Mouse (Mus musculus): ENCODE data around the gene Rusc2. TPM values are rescaled to one million over a fixed set of nuclear protein-coding genes. Genes with fewer than 3 reads are reported as not detected.

Rusc2 gene
- polyA plus RNA-seq, 1 experiment, result 0.03 TPM

DNA sequence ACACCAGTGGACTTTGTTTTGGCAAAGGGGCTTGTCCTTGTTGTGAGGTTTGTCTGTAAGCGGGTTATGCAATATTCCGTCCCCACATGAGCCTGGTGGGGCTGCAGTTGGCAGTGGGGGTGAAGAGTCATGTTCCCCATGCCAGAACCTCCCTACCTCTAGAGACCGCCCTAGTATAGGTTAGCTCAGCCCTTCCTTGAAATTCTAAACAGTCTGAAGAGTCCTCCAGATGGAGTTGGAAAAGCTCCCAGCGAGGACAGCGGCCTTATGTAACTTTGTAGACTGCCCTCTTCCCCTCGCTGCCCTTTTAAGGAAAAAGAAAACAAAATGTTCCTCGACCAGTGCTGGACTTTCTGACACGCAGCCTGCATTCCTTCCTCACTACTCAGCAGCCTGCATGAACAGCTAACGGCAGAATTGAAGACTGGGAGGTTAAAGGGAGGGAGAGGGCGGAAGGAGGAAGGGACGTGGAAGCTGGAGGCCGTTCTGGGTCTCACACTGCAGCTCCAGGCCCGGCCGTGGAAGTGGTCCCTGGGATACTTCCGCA is 12.6 kb downstream of the Rusc2 start:
- H3K4me1 ChIP-seq (ENCODE audit: control insufficient read depth), result no peaks in the 10 kb centered on the region
- H3K27me3 ChIP-seq (ENCODE audit: control insufficient read depth), result no peaks in the 10 kb centered on the region
- no peaks in the 10 kb centered on the region for H3K9me3 ChIP-seq (ENCODE audit: control insufficient read depth, low read length)
- no peaks in the 10 kb centered on the region for H3K36me3 ChIP-seq (ENCODE audit: control insufficient read depth)
- H3K4me3 ChIP-seq (replicated peaks), result no peak overlapping the region
- TF ChIP-seq GATA1 (IDR thresholded peaks at IDR 0.05; ENCODE audit: low read length) (no peak), TAL1 (IDR thresholded peaks at IDR 0.05; ENCODE audit: low read length) (no peak)

DNA sequence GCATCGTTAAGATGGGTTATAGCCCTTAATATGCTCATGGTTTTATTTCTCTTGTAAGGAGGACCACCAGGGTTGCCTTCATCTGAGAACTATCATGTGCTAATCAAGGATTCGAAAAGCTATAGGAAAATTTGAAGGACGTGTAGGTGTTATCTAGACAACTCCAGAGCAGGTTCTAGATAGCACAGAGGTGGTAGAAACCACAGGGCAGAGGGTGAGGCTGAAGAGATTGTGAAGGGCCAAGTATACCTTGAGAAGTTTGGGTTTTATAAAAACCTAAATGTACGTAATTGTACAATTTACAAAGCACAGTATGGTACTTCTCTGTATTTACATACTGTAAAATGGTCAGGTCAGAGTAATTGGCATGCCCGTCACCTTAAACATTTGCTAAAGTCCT is 13.4 kb downstream of the Rusc2 start:
- H3K36me3 ChIP-seq (ENCODE audit: control insufficient read depth), result no peaks in the 10 kb centered on the region
- H3K27me3 ChIP-seq (ENCODE audit: control insufficient read depth), result no peaks in the 10 kb centered on the region
- H3K9me3 ChIP-seq (ENCODE audit: control insufficient read depth, low read length), result no peaks in the 10 kb centered on the region
- no peak overlapping the region for H3K4me3 ChIP-seq (replicated peaks)
- no peaks in the 10 kb centered on the region for H3K4me1 ChIP-seq (ENCODE audit: control insufficient read depth)
- TF ChIP-seq GATA1 (IDR thresholded peaks at IDR 0.05; ENCODE audit: low read length), result no peak
- no peak for TF ChIP-seq TAL1 (IDR thresholded peaks at IDR 0.05; ENCODE audit: low read length)

DNA sequence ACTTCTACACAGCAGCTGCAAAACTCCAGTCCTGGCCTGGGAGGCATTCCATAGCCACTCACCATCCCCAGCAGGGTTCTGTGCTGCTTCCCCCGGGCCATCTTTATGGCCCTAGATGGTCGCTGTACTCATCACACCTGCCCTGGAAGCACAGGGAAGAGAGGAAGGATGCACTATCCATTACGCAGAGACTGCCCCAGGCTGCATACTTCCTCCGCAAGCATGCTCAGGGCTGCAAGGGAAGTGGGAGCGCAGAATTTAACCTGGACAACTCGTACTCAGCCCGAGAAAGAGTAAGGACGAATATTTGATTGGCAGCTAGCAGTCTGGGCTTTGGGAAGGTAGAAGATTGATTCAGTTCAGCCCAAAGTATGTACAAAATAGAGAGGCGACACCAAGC is 14.1 kb downstream of the Rusc2 start:
- no peaks in the 10 kb centered on the region for H3K27me3 ChIP-seq (ENCODE audit: control insufficient read depth)
- no peaks in the 10 kb centered on the region for H3K9me3 ChIP-seq (ENCODE audit: control insufficient read depth, low read length)
- H3K4me3 ChIP-seq (replicated peaks), result no peak overlapping the region
- no peaks in the 10 kb centered on the region for H3K4me1 ChIP-seq (ENCODE audit: control insufficient read depth)
- no peaks in the 10 kb centered on the region for H3K36me3 ChIP-seq (ENCODE audit: control insufficient read depth)
- TF ChIP-seq TAL1 (IDR thresholded peaks at IDR 0.05; ENCODE audit: low read length) (no peak), GATA1 (IDR thresholded peaks at IDR 0.05; ENCODE audit: low read length) (no peak)

- H3K36me3 ChIP-seq (ENCODE audit: control insufficient read depth), result no peaks in the 10 kb centered on the region
- H3K4me3 ChIP-seq (replicated peaks), result no peak overlapping the region
- no peaks in the 10 kb centered on the region for H3K4me1 ChIP-seq (ENCODE audit: control insufficient read depth)
- TF ChIP-seq TAL1 (IDR thresholded peaks at IDR 0.05; ENCODE audit: low read length) (no peak), GATA1 (IDR thresholded peaks at IDR 0.05; ENCODE audit: low read length) (no peak)
- no peaks in the 10 kb centered on the region for H3K27me3 ChIP-seq (ENCODE audit: control insufficient read depth)
- no peaks in the 10 kb centered on the region for H3K9me3 ChIP-seq (ENCODE audit: control insufficient read depth, low read length)
These were observed 14.6 kb downstream of the Rusc2 start for GRCm38 (mm10) chr4:43396381-43396780.

GRCm38 (mm10) chr4:43398014-43398413 is 16.2 kb downstream of the Rusc2 start:
- H3K4me3 ChIP-seq (replicated peaks), result no peak overlapping the region
- H3K36me3 ChIP-seq (ENCODE audit: control insufficient read depth), result no peaks in the 10 kb centered on the region
- no peaks in the 10 kb centered on the region for H3K27me3 ChIP-seq (ENCODE audit: control insufficient read depth)
- no peak for TF ChIP-seq GATA1 (IDR thresholded peaks at IDR 0.05; ENCODE audit: low read length)
- TF ChIP-seq TAL1 (IDR thresholded peaks at IDR 0.05; ENCODE audit: low read length), result no peak
- H3K4me1 ChIP-seq (ENCODE audit: control insufficient read depth), result no peaks in the 10 kb centered on the region
- no peaks in the 10 kb centered on the region for H3K9me3 ChIP-seq (ENCODE audit: control insufficient read depth, low read length)

DNA sequence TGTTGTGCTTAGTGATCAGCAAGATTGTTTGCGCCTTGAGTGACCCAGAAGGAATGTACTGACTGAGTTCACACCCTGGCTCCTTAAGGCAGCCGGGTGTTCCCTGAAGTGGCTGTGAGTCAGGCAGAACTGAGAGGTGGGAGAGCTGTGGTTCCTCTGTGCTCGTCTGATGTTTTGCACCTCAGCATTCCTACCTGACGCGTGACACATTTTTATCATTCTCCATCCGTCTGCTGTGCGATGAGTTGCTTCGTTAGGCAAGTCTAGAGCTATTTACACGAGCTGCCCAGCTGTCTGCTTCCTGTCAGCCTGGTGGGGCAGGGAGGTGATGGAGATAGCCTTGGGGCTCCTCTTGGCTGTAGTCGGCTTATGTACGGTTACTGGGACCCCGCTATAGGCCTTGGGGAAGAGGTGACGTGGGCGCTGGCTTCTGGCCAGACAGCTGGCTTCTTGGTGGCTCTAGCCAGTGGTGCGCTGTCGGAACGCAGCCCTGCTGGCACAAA is 17.1 kb downstream of the Rusc2 start:
- Histone ChIP-seq H3K36me3 (ENCODE audit: control insufficient read depth) (no peaks in the 10 kb centered on the region), H3K4me3 (replicated peaks) (no peak overlapping the region), H3K4me1 (ENCODE audit: control insufficient read depth) (no peaks in the 10 kb centered on the region), H3K27me3 (ENCODE audit: control insufficient read depth) (no peaks in the 10 kb centered on the region), H3K9me3 (ENCODE audit: control insufficient read depth, low read length) (no peaks in the 10 kb centered on the region)
- TF ChIP-seq GATA1 (IDR thresholded peaks at IDR 0.05; ENCODE audit: low read length), result no peak
- no peak for TF ChIP-seq TAL1 (IDR thresholded peaks at IDR 0.05; ENCODE audit: low read length)

DNA sequence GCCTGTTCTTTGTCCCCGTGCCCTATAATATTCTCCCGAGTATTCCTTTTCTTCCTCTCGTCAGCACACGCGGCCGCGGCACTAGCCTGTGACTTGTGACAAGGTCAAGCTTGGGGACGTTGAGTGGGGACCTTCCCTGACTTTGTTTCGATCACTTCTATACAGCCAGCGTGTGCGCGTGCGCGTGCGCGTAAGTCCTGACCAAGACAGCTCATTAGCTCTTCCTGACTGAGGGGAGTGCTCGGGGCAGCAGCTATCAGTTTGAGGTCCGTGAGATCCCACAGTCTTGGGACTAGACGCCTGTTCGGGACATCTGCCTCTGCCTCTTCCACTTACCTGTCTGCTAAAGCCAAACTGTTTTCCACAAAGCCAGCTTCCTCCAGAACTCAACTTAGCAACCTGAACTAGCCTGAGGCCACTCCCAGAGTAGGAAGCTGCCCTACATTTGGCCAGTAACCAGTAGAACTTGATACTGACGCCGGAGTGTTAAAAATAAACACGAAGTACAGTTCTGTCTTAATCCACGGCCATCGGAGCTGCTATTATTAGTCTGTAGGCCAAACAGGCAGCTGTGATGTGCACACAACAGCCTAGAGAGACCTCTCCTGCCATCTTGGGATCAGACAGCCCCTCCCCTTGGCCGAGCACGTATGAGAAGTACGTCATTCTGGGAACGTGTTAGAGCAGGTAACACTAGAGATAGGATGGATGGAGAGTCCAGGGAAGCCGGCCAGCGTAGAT is 17.8 kb downstream of the Rusc2 start:
- Histone ChIP-seq H3K9me3 (ENCODE audit: control insufficient read depth, low read length) (no peaks in the 10 kb centered on the region), H3K36me3 (ENCODE audit: control insufficient read depth) (no peaks in the 10 kb centered on the region), H3K4me1 (ENCODE audit: control insufficient read depth) (no peaks in the 10 kb centered on the region), H3K4me3 (replicated peaks) (no peak overlapping the region), H3K27me3 (ENCODE audit: control insufficient read depth) (no peaks in the 10 kb centered on the region)
- TF ChIP-seq GATA1 (IDR thresholded peaks at IDR 0.05; ENCODE audit: low read length), result no peak
- no peak for TF ChIP-seq TAL1 (IDR thresholded peaks at IDR 0.05; ENCODE audit: low read length)

DNA sequence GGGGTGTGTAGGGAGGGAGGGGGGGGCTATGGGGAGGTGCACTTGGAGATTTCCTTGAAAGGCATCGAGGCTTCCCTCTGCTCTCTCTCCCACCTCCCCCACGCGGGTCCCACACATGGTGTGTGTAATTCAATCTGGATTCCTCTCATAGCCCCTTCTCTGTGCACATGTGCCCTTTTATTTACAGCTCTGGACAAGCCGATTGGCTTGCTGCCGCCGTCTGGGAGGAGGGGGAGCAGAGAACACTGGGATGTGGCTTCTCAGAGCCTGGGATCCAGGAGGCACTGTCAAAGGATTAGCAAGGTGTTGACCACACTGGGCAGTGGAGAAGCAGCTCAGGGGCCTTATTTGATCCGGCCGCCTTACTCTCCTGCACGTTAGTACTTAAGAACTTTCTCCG is 19.2 kb downstream of the Rusc2 start:
- peaks cover 8% of the 10 kb centered on the region for H3K27me3 ChIP-seq (ENCODE audit: control insufficient read depth)
- H3K36me3 ChIP-seq (ENCODE audit: control insufficient read depth), result no peaks in the 10 kb centered on the region

GRCm38 (mm10) chr4:43401486-43401885 is 19.7 kb downstream of the Rusc2 start:
- TF ChIP-seq TAL1 (IDR thresholded peaks at IDR 0.05; ENCODE audit: low read length) (no peak), GATA1 (IDR thresholded peaks at IDR 0.05; ENCODE audit: low read length) (no peak)

More for the DNA sequence above, 19.2 kb downstream of the Rusc2 start:
- no peaks in the 10 kb centered on the region for H3K4me1 ChIP-seq (ENCODE audit: control insufficient read depth)
- no peak for TF ChIP-seq TAL1 (IDR thresholded peaks at IDR 0.05; ENCODE audit: low read length)
- TF ChIP-seq GATA1 (IDR thresholded peaks at IDR 0.05; ENCODE audit: low read length), result no peak
- H3K9me3 ChIP-seq (ENCODE audit: control insufficient read depth, low read length), result no peaks in the 10 kb centered on the region
- H3K4me3 ChIP-seq (replicated peaks), result no peak overlapping the region

More at GRCm38 (mm10) chr4:43401486-43401885, 19.7 kb downstream of the Rusc2 start:
- H3K36me3 ChIP-seq (ENCODE audit: control insufficient read depth), result no peaks in the 10 kb centered on the region
- H3K9me3 ChIP-seq (ENCODE audit: control insufficient read depth, low read length), result no peaks in the 10 kb centered on the region
- no peak overlapping the region for H3K4me3 ChIP-seq (replicated peaks)
- H3K4me1 ChIP-seq (ENCODE audit: control insufficient read depth), result no peaks in the 10 kb centered on the region
- peaks cover 13% of the 10 kb centered on the region for H3K27me3 ChIP-seq (ENCODE audit: control insufficient read depth)
